Mouse (Mus musculus) cerebellum, adult 8-10 months (tissue): Measurements from ENCODE around the gene Lsm2.
"Not testable (repeated sequence)": the region's sequence is repeated elsewhere in the genome, so short reads cannot be mapped to it uniquely, and the experiment has no call there.

Experiments used
- DNase-seq: peaks from one replicate; pipeline ENCODE4 v3.0.0; 2022

Gene Lsm2

DNA sequence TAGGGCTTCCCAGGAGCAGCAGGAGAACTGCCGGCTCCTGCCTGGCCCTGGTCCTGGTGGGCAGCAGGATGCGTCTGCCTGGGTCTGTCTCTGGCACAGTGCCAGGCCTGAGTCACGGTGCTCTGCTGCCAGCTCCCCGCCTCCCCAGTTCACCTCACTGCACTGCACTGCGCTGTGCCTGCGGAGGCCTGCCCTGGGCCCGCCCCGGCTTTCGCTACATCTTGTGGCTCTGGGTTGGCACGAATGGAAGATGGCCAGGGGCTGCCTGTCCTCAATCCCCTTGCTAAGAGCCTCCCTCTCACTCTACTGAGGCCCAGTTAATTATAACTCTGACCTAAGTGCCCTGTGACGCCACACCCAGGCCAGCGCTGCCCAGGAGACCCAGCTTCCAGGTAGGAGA, 34.7 kb downstream of the Lsm2 start, which contains the start of gene Vwa7:
Vwa7 (plus strand) TSS at position 204 of the 400 bp plus-strand sequence.
- peak; percentile 81 for DNase-seq

DNA sequence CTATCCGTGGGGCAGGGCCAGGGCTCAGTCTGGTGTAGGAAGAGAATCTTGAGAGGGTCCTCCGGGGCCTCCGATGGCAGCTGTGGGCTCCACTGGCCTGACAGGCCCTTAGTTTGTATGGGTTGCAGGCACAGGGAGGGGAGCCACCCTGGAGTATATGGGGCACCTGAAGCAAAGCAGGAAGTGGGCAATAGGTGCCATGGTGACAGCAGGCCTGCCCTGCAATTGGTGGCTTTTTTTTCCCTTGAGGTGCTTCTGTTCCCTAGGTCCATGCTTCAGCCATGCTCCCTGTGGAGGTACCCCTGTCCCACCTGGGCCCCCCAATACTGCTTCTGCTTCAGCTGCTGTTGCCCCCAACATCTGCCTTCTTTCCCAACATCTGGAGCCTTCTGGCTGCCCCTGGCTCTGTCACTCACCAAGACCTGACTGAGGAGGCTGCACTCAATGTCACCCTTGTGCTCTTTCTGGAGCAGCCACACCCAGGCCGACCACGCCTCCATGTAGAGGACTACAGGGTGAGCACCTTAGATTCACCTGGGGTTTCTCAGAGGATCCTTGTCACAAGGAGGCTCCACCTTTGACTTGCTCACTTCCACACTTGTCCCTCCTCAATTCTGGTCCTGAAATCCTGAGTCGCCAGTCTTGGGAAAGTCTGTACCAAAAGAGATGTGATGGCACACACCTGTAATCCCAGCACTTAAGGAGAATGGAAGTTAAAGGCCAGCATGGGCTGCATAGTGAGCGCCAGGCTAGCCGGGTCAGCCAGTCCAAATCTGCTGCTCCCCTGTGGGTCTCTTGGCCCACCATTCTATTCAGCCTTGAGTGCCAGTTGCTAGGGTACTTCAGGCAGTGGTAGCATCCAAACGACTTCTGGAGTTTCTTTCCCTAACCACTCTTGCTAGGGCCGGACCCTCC, 35.4 kb downstream of the Lsm2 start:
- no peak for DNase-seq

- DNase-seq: peak; percentile 35
These were observed 36.0 kb downstream of the Lsm2 start for GRCm38 (mm10) chr17:35017706-35018030.

DNA sequence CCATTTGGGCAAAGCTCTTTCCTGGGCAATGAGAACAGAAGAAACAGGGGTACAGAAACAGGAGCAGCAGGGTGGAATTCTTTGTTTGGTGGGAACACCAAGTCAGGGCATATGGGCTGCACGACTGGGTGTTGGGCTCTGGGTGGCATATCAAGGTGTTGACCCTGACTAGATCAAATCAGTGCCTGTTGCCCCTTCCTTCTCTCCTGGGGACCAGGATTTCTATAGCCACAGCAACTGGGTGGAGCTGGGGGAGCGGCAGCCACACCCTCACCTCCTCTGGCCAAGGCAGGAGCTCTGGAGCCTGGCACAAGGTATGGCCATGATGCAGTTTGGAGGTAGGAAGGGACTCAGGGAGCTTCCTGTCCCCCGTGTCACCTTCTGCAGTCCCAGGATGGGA, 36.5 kb downstream of the Lsm2 start:
- DNase-seq: peak; percentile 12

- peak; percentile 17 for DNase-seq
These were observed 38.2 kb downstream of the Lsm2 start for GRCm38 (mm10) chr17:35019894-35020293.

DNA sequence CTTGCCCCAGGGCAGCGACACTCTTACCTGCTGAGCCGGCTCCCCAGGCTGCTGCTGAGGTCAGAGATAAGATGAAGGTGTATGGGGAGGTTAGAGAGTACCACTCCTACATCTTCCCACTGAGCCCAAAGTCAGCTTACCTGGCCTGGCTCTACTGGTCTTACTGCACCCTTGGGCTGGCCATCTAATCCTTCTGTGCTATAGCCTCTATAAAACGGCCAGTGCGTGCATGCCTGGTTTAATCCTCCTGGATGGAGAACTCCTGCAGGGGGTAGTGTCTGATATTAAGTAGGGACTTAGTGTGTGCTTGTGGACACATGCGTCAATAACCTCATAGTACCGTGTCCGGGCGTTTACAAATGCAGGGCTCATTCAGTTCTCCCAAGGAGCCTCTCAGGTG, 38.9 kb downstream of the Lsm2 start:
- DNase-seq: no peak

DNA sequence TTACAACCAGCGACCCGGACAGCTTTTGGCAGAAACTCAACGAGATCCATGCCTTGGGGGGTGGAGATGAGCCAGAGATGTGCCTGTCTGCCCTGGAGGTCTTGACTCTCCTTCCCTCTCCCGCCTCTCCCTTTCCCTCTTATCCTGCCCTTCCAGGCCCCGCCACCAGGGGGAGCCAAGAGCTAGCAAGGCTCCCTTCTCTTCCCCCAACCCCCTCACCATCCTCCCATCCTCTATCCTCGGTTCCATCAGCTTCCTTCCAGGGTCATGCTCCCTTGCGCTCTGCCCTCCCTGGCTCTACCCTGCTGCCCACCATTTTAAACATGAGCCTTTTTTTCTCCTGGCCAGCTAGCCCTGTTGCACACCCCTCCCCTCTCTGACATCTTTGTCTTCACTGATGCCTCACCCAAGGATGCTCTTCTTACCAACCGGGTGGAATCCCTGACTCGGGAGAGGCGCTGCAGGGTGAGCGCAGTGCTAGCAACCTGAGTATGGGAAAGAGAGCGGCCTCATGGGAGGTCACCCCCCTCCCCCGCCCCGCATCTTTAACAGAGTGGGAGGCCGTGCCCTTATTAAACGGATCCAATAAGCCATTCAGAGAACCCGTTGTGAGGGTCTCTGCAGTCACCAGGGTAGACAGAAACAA, 39.6 kb downstream of the Lsm2 start:
- DNase-seq: peak; percentile 90

GRCm38 (mm10) chr17:35021842-35022477, 40.3 kb downstream of the Lsm2 start:
- DNase-seq: no peak

DNA sequence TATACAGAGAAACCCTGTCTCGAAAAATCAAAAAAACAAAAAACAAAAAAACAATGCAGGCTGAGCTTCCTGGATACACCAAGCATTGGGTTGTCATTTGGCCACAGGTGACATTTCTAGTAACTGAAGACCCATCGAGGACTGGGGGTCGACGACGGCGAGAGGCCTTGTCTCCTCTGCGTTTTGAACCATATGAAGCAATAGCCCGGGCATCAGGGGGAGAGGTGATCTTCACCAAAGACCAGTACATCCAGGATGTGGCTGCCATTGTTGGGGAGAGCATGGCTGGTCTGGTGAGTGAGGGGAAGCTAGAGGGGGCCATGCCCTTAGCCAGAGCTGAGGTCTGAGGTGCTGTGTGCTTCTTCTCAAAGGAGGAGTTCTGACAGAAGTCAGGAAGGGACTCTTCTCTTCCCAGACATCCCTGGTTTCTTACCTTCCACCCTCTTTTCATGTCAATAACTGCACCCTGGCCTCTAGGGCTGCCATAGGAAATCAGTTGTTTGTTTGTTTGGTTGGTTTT, 40.9 kb downstream of the Lsm2 start:
- DNase-seq: no peak

DNA sequence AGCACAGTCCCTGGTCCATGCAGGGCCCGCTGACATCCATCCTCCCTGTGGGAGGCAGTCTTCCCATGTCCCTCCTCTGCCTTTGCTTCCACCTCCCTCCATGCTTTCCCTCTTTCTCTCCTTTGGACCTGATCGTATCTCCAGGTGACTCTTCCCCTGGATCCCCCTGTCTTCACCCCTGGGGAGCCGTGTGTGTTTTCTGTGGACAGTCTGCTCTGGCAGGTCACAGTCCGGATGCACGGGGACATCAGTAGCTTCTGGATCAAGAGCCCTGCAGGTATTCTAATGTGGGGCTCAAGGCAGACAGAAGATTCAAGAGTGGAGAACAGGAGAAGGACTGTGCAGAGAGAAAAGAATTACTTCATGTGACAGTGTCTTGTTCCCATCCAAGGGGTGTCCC, 41.6 kb downstream of the Lsm2 start:
- no peak for DNase-seq

GRCm38 (mm10) chr17:35023756-35024155, 42.1 kb downstream of the Lsm2 start:
- no peak for DNase-seq

- no peak for DNase-seq
These were observed 42.6 kb downstream of the Lsm2 start for GRCm38 (mm10) chr17:35024261-35024660.

DNA sequence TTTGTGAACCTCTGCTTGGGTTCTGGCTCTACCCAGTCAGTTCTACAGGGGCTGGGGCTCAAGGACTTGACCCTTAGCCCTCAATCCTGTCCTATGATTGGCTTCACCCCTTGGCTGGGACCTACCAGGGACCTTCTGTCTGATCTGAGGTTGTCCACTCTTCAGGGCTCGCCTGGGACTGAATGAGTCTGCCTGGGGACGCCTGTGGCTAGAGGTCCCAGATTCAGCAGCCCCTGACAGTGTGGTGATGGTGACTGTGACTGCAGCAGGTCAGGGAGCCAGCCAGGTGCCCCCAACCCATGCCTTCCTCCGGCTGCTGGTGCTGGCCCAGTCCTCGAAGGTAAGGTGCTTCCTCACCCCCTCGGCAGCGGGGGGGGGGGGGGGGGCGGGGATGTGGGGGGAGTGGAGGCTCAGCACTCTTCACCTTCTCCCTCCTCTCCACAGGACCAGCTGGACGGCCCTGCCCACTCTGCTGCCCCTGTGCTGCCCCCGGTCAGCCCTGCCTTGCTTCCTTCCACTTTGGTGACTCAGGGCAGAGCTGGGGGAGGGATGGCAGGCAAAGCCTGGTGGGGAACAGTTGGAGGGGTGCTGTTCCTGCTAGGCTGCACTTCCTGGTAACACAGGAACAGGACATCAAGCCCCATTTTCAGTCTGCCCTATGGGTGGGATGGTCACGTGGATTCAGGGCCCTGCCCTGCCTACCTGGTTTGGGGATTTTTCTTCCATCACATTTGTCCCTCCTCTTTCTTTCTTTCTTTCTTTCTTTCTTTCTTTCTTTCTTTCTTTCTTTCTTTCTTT, 43.2 kb downstream of the Lsm2 start:
- no peak for DNase-seq

DNA sequence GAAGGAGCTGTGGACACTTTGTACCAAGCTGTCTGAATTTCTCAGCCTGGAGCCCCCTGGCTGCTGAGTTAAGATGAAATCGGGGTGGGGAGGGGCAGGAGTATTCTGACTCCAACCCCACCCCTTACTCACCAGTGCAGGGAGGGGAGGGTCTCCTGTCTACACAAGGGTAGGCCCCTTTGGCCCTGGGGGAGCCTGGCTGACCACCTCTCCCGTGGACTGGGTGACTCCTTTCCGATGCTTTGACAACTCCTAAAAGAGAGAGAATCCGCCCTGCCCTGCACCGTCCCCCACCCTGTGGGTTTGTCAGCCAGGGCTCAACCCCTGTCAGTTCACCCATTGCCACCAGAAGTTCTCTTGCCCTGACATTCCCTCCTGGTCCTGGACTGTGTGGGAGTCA, 44.5 kb downstream of the Lsm2 start:
- no peak for DNase-seq

- peak; percentile 25 for DNase-seq
These were observed 45.8 kb downstream of the Lsm2 start, which contains the start of gene Sapcd1 for GRCm38 (mm10) chr17:35027277-35028068. Gene Sapcd1 (minus strand): TSS chr17:35028016.

- DNase-seq: no peak
These were observed 46.7 kb downstream of the Lsm2 start for GRCm38 (mm10) chr17:35028315-35028714.

DNA sequence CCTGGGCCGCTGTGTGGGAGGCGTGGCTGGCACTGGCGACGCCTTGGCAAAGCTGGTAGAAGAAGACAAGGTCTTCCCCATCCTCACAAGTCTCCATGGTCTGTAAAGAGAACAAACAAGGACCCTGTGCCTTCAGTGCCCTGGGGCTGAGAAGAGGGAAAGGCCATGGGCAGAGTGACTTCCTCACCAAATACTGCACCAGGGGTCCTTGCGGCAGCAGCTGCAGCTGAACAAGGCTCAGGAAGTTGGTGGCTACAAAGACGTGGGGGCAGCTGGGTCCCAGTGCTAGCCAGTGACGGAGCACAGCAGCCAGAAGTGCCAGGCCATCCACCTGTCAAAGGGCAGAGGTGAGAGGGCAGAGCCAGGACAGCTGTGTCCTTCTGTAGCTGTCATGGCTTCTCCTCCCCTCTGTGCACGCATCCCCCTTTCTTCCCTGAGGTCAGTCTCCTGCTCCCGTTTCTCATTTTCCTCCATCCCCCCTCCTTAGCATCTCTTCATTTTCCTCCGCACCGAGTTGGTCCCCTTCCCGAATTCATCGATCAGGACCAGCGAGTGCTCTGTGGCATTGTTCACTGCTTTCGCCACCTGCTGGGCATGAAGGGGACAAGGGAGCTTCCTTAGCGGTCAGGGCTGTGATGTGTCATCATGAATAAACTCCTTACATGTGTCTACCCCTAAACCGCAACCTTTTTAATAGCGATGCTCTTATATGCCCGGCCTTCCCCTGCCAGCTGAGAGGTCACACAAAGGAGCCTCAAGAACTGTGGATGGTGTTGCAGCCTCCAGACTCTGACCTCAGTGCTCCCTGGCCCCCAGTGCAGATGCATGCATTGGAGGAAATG, 48.2 kb downstream of the Lsm2 start:
- no peak for DNase-seq

GRCm38 (mm10) chr17:35031272-35031671, 49.6 kb downstream of the Lsm2 start:
- DNase-seq: no peak

DNA sequence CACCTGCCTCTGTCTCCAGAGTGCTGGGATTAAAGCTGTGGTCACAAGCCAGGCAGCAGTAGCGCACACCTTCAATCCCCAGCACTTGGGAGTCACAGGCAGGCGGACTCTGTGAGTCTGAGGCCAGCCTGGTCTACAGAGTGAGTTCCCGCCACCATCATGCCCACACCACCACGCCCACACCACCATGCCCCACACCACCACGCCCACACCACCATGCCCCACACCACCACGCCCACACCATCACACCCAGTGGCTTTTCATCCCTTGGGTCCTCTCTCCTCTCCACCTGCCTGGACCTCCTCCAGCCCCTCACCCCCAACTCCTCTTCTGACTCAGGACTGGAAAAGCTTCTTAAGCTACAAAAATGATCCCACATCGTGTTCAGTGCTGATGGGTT, 50.2 kb downstream of the Lsm2 start:
- no peak for DNase-seq

DNA sequence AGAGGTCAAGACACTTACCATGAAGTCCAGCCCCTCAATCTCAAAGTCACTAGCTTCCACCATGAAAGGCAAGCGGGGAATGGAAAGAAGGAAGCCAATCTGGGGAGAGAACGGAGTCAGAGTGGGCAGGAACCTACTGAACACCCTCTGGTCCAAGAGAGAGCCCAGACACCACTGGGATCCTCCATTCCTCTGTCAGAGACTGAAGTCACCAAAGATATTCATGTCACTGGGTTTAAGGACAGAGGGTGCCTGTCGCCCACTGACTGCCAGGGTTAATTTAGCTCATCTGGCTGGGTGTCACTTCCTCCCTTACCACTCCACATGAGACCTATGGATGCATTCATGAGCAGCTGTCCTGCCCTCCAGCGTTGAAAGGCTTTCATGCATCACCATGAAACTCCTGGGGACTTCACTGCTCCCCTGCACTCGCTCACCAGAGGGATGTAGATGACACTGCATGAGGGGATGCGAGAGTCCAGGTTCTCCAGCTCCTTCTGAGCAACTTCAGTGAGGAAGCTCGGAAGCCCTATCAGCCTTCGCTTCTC, 50.7 kb downstream of the Lsm2 start:
- DNase-seq: no peak

DNA sequence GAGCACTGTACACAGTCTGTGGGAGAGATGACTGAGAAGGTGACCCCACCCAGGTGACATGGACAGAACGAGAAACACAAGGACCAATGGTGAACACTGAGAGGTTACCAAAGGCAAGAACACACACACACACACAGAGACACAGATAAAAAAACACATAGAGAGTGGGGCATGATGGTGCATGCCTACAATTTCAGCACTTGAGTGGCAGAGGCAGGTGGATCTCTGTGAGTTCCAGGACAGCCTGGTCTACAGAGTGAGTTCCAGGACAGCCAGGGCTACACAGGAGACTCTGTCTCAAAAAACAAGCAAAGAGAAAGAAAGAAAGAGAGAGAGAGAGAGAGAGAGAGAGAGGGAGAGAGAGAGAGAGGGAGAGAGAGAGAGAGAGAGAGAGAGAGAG, 52.0 kb downstream of the Lsm2 start:
- not testable (repeated sequence) for DNase-seq
